Mouse (Mus musculus): ENCODE measurements at regions not wholly inside any gene's neighbourhood (a gene's known extent, or its start where the extent isn't known, plus 50 kb on each side); places are given as distances from the start of the nearest gene placed in this dataset.

DNA sequence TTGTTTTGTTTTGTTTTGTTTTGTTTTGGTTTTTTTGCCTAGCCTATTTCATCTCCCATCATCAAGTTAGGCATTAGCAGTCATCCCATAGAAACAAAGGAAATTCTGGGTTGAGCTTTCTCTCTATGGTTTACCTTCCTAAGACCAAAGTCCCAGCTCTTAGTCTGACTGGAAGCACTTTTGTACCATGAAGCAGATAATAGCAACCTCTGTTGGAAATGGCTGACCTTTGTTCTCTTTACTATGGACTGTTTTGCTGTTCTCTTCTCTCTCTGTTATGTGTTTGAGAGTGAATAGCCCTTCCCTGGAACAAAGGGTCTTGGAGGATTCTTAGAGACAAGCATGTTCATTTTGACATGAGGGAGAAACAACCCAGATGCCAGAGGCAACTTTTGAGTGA lies 1681.7 kb upstream of the 5930422O12Rik start:
- no peak for DNase-seq (ENCODE audit: low spot score)

DNA sequence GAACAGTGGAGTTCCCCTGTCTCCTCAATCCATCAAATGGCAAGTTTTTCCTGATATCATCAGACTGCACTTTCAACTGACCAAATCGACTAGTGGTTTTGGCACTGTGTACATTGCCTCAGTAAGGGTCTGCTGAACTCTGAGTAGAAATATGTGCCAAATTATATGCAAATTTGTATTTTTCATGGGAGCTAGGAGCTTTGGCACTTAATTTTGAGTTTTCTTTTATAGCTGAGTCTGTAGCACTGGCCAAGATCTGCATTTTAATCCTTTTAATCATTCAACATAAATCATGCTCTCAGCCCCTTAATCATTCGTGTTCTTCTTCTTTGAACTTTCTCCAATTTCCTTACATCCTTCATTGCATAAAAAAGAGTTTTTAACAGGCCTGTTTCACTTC lies 1678.5 kb upstream of the 5930422O12Rik start:
- DNase-seq (ENCODE audit: low spot score), result no peak

DNA sequence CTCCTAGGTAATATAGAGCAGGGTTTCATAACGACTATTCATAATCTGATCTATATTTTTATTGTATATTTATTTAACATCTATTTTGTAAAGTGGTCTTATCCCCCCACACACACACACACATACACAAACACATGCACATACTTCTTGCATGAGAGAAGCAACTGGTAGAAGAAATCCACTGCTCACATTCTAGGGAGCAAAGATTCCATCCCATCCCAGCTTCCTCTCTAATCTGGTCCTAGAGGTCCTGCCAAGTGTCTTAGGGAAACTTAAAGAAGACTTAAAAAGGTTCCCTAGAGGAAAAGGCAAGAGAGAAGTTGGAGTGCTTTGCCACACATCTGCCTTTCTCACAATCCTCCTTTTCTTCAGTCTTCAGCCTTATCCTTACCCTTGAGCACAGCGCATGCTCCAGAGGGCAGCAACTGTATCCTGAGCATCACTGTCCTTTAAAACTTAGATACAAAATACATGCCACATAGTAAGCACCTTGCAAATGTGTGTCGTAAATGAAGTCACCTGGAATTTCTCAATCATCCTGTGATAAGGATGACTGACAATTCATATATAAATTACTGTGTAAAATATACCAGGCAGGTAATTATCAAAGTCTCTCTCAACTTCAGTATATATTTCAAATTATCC lies 1677.9 kb upstream of the 5930422O12Rik start:
- no peak for DNase-seq (ENCODE audit: low spot score)

- no peak for DNase-seq (ENCODE audit: low spot score)
These were observed 1672.8 kb upstream of the 5930422O12Rik start for GRCm38 (mm10) chr8:31755737-31756136.

DNA sequence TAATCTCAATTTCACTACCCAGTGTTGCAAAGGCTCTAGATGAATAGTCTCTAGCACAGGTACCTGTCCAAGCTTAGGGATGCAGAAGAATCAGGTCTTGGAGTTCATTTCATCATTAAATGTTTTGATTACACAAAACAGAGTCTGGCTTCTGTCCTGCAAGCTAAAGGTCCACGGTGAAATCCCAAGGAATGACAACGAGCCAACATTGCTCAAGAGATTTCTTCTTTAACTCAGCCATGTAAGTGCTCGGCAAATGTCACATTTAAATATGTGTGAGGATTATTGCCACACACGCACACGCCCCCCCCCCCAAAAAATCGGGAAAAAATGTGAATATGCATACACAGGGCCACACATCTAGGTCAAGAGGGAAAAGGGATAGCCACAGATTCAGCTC lies 1666.4 kb upstream of the 5930422O12Rik start:
- DNase-seq (ENCODE audit: low spot score), result no peak
